Mouse (Mus musculus) MEL (cell line): ENCODE measurements around the gene Fth1.

Experiments used
- CTCF ChIP-seq, 3 experiments: IDR thresholded peaks in 2 of 3; conservative IDR thresholded peaks in 1 of 3; 2 replicates each; pipeline ENCODE4 v1.5.1; 2011 to 2012; ENCODE audit warnings: low read length in 3 of 3, low read depth in 2 of 3, mild to moderate bottlenecking in 2 of 3, improper control_type of control experiment in 1 of 3, inconsistent platforms in 1 of 3, mixed read lengths in 1 of 3, moderate library complexity in 1 of 3; ENCODE audit not compliant: control insufficient read depth in 1 of 3, insufficient read depth in 1 of 3, poor library complexity in 1 of 3, severe bottlenecking in 1 of 3
- GABPA ChIP-seq: IDR thresholded peaks from 2 replicates; pipeline ENCODE4 v1.6.1; 2012; ENCODE audit warnings: low read depth, mild to moderate bottlenecking, inconsistent platforms, low read length, improper control_type of control experiment, moderate library complexity
- GATA1 ChIP-seq: IDR thresholded peaks from 2 replicates; pipeline ENCODE4 v1.6.1; 2011; ENCODE audit warnings: low read depth, low read length, improper control_type of control experiment
- MAX ChIP-seq: IDR thresholded peaks from 2 replicates; pipeline ENCODE4 v1.6.1; 2011; ENCODE audit warnings: low read length, improper control_type of control experiment
- POLR2A ChIP-seq, 2 experiments: IDR thresholded peaks; 2 replicates each; pipeline ENCODE4 v1.6.1; 2011 to 2012; ENCODE audit warnings: low read length in 2 of 2, mild to moderate bottlenecking in 2 of 2, control low read depth in 1 of 2, improper control_type of control experiment in 1 of 2, low read depth in 1 of 2, moderate library complexity in 1 of 2; ENCODE audit not compliant: control insufficient read depth in 1 of 2, insufficient read depth in 1 of 2, poor library complexity in 1 of 2
- POLR2AphosphoS2 ChIP-seq: IDR thresholded peaks from 2 replicates; pipeline ENCODE4 v1.6.1; 2011; ENCODE audit warnings: low read length, improper control_type of control experiment
- RCOR1 ChIP-seq: IDR thresholded peaks from 2 replicates; pipeline ENCODE4 v1.6.1; 2012; ENCODE audit warnings: low read depth, mild to moderate bottlenecking, inconsistent platforms, low read length, improper control_type of control experiment
- TCF12 ChIP-seq: IDR thresholded peaks from 2 replicates; pipeline ENCODE4 v1.6.1; 2014; ENCODE audit warnings: low read depth, mild to moderate bottlenecking, inconsistent platforms, low read length, improper control_type of control experiment, moderate library complexity
- ZNF384 ChIP-seq: IDR thresholded peaks from 2 replicates; pipeline ENCODE4 v1.6.1; 2012; ENCODE audit warnings: low read depth, mild to moderate bottlenecking, inconsistent platforms, low read length, improper control_type of control experiment

DNA sequence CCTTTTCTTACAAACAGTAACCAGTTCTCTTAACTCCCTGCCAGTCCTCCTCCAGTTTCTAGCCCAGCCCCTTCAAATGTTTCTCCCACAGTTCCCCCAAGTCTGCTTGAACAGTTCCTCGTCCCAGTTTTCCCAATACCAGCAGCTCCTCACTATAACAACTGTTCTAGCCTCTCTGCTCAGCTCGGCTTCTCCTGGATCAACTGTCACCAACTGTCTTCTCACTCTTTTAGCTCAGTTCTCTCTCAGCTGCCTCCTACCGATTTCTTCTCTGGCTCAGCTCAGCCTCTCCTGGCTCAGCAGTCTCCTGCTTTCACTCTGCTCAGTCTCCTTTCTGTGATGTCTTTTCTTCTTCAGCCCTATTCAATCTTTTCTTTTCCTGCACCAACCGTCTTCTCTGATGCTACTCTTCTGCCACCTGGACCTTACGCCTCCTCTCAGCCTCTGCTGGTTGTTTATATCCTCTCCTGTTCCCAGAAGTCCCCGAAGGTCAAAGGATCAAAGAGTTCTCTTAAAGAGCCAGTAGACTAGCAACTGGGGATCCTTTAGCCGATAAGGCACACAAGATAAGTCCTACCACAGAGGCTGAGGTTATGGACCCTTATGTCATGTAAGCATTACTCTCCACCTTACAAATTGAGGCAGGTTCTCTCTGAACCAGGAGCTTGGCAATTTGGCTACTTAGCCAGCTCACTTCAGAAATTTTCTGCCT, 16.0 kb upstream of the Fth1 start:
- no peak for TF ChIP-seq POLR2A (IDR thresholded peaks at IDR 0.05; ENCODE audit: control insufficient read depth in 1 of 2, insufficient read depth in 1 of 2, low read depth in 1 of 2, low read length in 2 of 2, poor library complexity in 1 of 2)
- no peak for TF ChIP-seq GABPA
- no peak for TF ChIP-seq TCF12
- no peak for TF ChIP-seq CTCF (IDR thresholded peaks at IDR 0.05 in 2 of 3, conservative IDR thresholded peaks at IDR 0.05 in 1 of 3; ENCODE audit: control insufficient read depth in 1 of 3, insufficient read depth in 1 of 3, low read depth in 2 of 3, low read length in 3 of 3, poor library complexity in 1 of 3, severe bottlenecking in 1 of 3)
- no peak for TF ChIP-seq ZNF384
- TF ChIP-seq GATA1 = peak; percentile 52
- TF ChIP-seq POLR2AphosphoS2 = no peak
- TF ChIP-seq MAX = no peak
- no peak for TF ChIP-seq RCOR1
